Mouse (Mus musculus) olfactory bulb, adult 2 months (tissue): Measurements from ENCODE around the gene Pkd2l1.

Experiments used
- CTCF ChIP-seq: fragments of 200-500 bp; IDR thresholded peaks from 2 replicates; pipeline ENCODE4 v1.5.1; 2012; ENCODE audit warnings: low read depth, mild to moderate bottlenecking, low read length, moderate library complexity; ENCODE audit not compliant: insufficient read depth
- POLR2A ChIP-seq: fragments of 200-500 bp; IDR thresholded peaks from 2 replicates; pipeline ENCODE4 v1.6.1; 2012; ENCODE audit warnings: mild to moderate bottlenecking, low read depth, low read length, moderate library complexity; ENCODE audit not compliant: insufficient read depth

- no peak for TF ChIP-seq CTCF
- TF ChIP-seq POLR2A: no peak
These were observed 45.3 kb upstream of the Pkd2l1 start for GRCm38 (mm10) chr19:44237471-44238006.
